Mouse (Mus musculus) kidney, adult 2 months (tissue): ENCODE results near the gene Tmprss12. TPM values are rescaled to one million over a fixed set of nuclear protein-coding genes. Genes with fewer than 3 reads are reported as not detected.
A peak's percentile ranks its signal among the peaks of the same experiment; 100 is the strongest.
"Not testable (repeated sequence)": the region's sequence is repeated elsewhere in the genome, so short reads cannot be mapped to it uniquely, and the experiment has no call there.

ENCODE experiments used
- DNase-seq: peaks from one replicate; pipeline ENCODE4 v3.0.0; 2021
- H3K27ac ChIP-seq: fragments of 200-500 bp; 2 replicates; pipeline ENCODE4 v1.5.1; 2012; ENCODE audit warnings: low read depth, low read length, control low read depth, inconsistent platforms; ENCODE audit not compliant: insufficient read depth
- H3K27me3 ChIP-seq: fragments of 200-500 bp; replicated peaks from 2 replicates; pipeline ENCODE4 v1.6.1; 2012; ENCODE audit warnings: mild to moderate bottlenecking, moderate library complexity, low read length, inconsistent platforms; ENCODE audit not compliant: control insufficient read depth, insufficient read depth
- H3K36me3 ChIP-seq: fragments of 200-500 bp; 2 replicates; pipeline ENCODE4 v1.6.1; 2012; ENCODE audit warnings: mild to moderate bottlenecking, moderate library complexity, low read length, inconsistent platforms; ENCODE audit not compliant: control insufficient read depth, insufficient read depth
- H3K4me1 ChIP-seq: fragments of 200-500 bp; 2 replicates; pipeline ENCODE4 v1.6.1; 2011; ENCODE audit warnings: low read length; ENCODE audit not compliant: control insufficient read depth, insufficient read depth
- H3K4me3 ChIP-seq: fragments of 200-500 bp; 2 replicates; pipeline ENCODE4 v1.5.1; 2011; ENCODE audit warnings: mild to moderate bottlenecking, low read depth, low read length, control low read depth; ENCODE audit not compliant: insufficient read depth
- CTCF ChIP-seq: fragments of 200-500 bp; conservative IDR thresholded peaks from 2 replicates; pipeline ENCODE4 v1.5.1; 2011; ENCODE audit warnings: low read depth, mild to moderate bottlenecking, control low read depth, low read length, moderate library complexity, mixed read lengths; ENCODE audit not compliant: insufficient read depth, insufficient read length
- POLR2A ChIP-seq: fragments of 200-500 bp; IDR thresholded peaks from one replicate; pipeline ENCODE4 v1.6.1; 2011; ENCODE audit warnings: low read depth, low read length, control low read depth
- WGBS: fragments of 180-500 bp; shearing (Covaris S2); methylation state at CpG from one replicate; pipeline ENCODE4 v1.1.7; 2018; 5-methylcytosine and 5-hydroxymethylcytosine counted together
- polyA plus RNA-seq: library from polyadenylated mRNA; depleted of rRNA; stranded (reverse); fragments of >200 nt; gene quantifications from 2 replicates; pipeline ENCODE4 v1.2.3, GENCODE M21; 2012

The Tmprss12 gene
- polyA plus RNA-seq, 1 experiment: 0.14 TPM

- WGBS: 58% methylated on average over 5 of the region's 5 CpGs
These were observed 14.9 kb upstream of the Tmprss12 start for GRCm38 (mm10) chr15:100265586-100266325.

DNA sequence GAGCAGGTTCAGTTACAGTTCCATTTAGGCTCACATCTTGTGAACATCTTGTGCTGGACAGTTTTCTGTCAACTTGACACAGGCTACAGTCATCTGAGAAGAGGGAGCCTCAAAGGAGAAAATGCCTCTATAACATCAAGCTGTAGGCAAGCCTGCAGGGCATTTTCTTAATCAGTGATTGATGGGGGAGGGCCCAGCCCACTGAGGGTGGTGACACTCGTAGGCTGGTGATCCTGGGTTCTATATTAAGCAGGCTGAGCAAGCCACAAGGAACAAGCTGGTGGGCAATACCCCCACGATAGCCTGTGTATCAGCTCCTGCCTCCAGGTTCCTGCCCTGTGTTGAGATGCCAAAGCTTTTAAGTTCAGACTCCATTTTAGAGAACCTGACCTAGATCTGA, 11.7 kb upstream of the Tmprss12 start:
- no peak overlapping the region for H3K4me3 ChIP-seq
- no peaks in the 10 kb centered on the region for H3K27me3 ChIP-seq
- 83% methylated on average over 2 of the region's 2 CpGs for WGBS
- H3K4me1 ChIP-seq: peaks cover 5% of the 10 kb centered on the region; the same call in 1 of the 2 replicates
- no peak for DNase-seq
- H3K27ac ChIP-seq: no peak overlapping the region
- TF ChIP-seq CTCF (no peak), POLR2A (no peak)
- H3K36me3 ChIP-seq: no peaks in the 10 kb centered on the region

More at GRCm38 (mm10) chr15:100265586-100266325, 14.9 kb upstream of the Tmprss12 start:
- TF ChIP-seq CTCF: no peak
- TF ChIP-seq POLR2A: no peak
- Histone ChIP-seq H3K36me3 (no peaks in the 10 kb centered on the region; the same call in 1 of the 2 replicates), H3K4me1 (peaks cover 8% of the 10 kb centered on the region), H3K4me3 (no peak overlapping the region), H3K27me3 (no peaks in the 10 kb centered on the region), H3K27ac (no peak overlapping the region)
- no peak for DNase-seq

- no peak overlapping the region for H3K4me3 ChIP-seq
- H3K27me3 ChIP-seq: no peaks in the 10 kb centered on the region
- no peak overlapping the region for H3K27ac ChIP-seq
- TF ChIP-seq CTCF (no peak), POLR2A (no peak)
- 31% methylated on average over 9 of the region's 9 CpGs for WGBS
- no peak for DNase-seq
- peaks cover 5% of the 10 kb centered on the region; the same call in 1 of the 2 replicates for H3K4me1 ChIP-seq
- H3K36me3 ChIP-seq: no peaks in the 10 kb centered on the region
These were observed 10.9 kb upstream of the Tmprss12 start for GRCm38 (mm10) chr15:100269776-100270175.

GRCm38 (mm10) chr15:100270609-100271008, 10.0 kb upstream of the Tmprss12 start:
- H3K27ac ChIP-seq, H3K4me1 ChIP-seq, H3K36me3 ChIP-seq, H3K4me3 ChIP-seq, DNase-seq, H3K27me3 ChIP-seq: not testable (repeated sequence)
- WGBS: 61% methylated on average over 7 of the region's 7 CpGs

DNA sequence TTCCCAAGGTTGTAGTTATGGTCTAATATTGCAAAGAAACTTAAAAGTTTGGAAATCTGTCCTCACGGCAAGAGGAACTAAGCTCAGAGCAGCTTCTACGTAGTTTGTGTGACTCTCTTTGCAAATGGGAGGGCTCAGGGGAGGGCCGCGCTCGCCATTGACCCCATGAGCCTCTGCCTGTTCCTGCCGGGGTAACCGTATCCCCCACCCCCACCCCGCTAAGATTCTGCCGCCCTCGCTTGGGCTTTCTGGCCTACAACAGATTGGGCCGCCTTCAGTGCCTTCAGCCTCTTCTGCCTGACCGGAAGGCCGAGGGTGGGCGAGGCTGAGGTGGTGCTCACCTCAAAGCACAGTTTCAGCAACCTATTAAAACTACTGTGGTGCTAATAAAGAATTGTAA, 9.2 kb upstream of the Tmprss12 start:
- H3K4me3 ChIP-seq: no peak overlapping the region
- peaks cover 10% of the 10 kb centered on the region; the same call in 1 of the 2 replicates for H3K4me1 ChIP-seq
- no peak overlapping the region for H3K27ac ChIP-seq
- TF ChIP-seq CTCF (no peak), POLR2A (no peak)
- no peaks in the 10 kb centered on the region for H3K36me3 ChIP-seq
- no peak for DNase-seq
- 82% methylated on average over 14 of the region's 14 CpGs for WGBS
- H3K27me3 ChIP-seq: no peaks in the 10 kb centered on the region

GRCm38 (mm10) chr15:100273791-100274308, 6.8 kb upstream of the Tmprss12 start:
- WGBS: 62% methylated on average over 4 of the region's 4 CpGs
- H3K27ac ChIP-seq: peak overlapping the region; percentile 47
- H3K36me3 ChIP-seq, H3K27me3 ChIP-seq, H3K4me3 ChIP-seq, H3K4me1 ChIP-seq: not testable (repeated sequence)
- DNase-seq: peak; percentile 63

- Histone ChIP-seq H3K4me3 (no peak overlapping the region), H3K36me3 (no peaks in the 10 kb centered on the region), H3K4me1 (peaks cover 7% of the 10 kb centered on the region; the same call in 1 of the 2 replicates), H3K27ac (peak overlapping the region; percentile 76; the same call in 1 of the 2 replicates), H3K27me3 (no peaks in the 10 kb centered on the region)
- WGBS: 70% methylated on average over 7 of the region's 7 CpGs
- DNase-seq: peak; percentile 67
- TF ChIP-seq POLR2A: no peak
- no peak for TF ChIP-seq CTCF
These were observed 5.7 kb upstream of the Tmprss12 start for GRCm38 (mm10) chr15:100274790-100275559.
